Mouse (Mus musculus): ENCODE results near the gene Tspan4. TPM values are rescaled to one million over a fixed set of nuclear protein-coding genes. Genes with fewer than 3 reads are reported as not detected.
A peak's percentile ranks its signal among the peaks of the same experiment; 100 is the strongest.

Tspan4 gene
- polyA plus RNA-seq, 1 experiment from 2014 or later, result 67.9 TPM

GRCm38 (mm10) chr7:141455610-141456314, 19.3 kb upstream of the Tspan4 start:
- Histone ChIP-seq H3K27ac (replicated peaks) (peak overlapping the region; percentile 51), H3K27me3 (peaks cover 22% of the 10 kb centered on the region), H3K9ac (peak overlapping the region; percentile 54), H3K4me2 (replicated peaks) (peak overlapping the region; percentile 98), H3K9me3 (replicated peaks) (no peaks in the 10 kb centered on the region), H3K4me3 (replicated peaks) (peak overlapping the region; percentile 67), H3K36me3 (peaks cover 23% of the 10 kb centered on the region), H3K4me1 (peaks cover 17% of the 10 kb centered on the region)
- WGBS, result 4% methylated on average over 23 of the region's 23 CpGs
- no peak for ATAC-seq (ENCODE audit: insufficient number of reproducible peaks, low FRiP score, low TSS enrichment, low read depth)

GRCm38 (mm10) chr7:141456739-141457138, 18.3 kb upstream of the Tspan4 start:
- no peak for ATAC-seq (ENCODE audit: insufficient number of reproducible peaks, low FRiP score, low TSS enrichment, low read depth)
- H3K9me3 ChIP-seq (replicated peaks), result no peaks in the 10 kb centered on the region
- no peak overlapping the region for H3K4me3 ChIP-seq (replicated peaks)
- no peak overlapping the region for H3K9ac ChIP-seq
- H3K4me1 ChIP-seq, result peaks cover 21% of the 10 kb centered on the region
- no peak overlapping the region for H3K4me2 ChIP-seq (replicated peaks)
- H3K36me3 ChIP-seq, result peaks cover 13% of the 10 kb centered on the region
- peaks cover 31% of the 10 kb centered on the region for H3K27me3 ChIP-seq
- 85% methylated on average over 6 of the region's 6 CpGs for WGBS
- H3K27ac ChIP-seq (replicated peaks), result no peak overlapping the region

GRCm38 (mm10) chr7:141457236-141457635, 17.8 kb upstream of the Tspan4 start:
- Histone ChIP-seq H3K4me2 (replicated peaks) (no peak overlapping the region), H3K27me3 (peaks cover 36% of the 10 kb centered on the region), H3K4me1 (peaks cover 25% of the 10 kb centered on the region), H3K9me3 (replicated peaks) (no peaks in the 10 kb centered on the region), H3K27ac (replicated peaks) (no peak overlapping the region), H3K9ac (no peak overlapping the region), H3K36me3 (peaks cover 8% of the 10 kb centered on the region), H3K4me3 (replicated peaks) (no peak overlapping the region)
- WGBS, result 89% methylated on average over 14 of the region's 14 CpGs
- no peak for ATAC-seq (ENCODE audit: insufficient number of reproducible peaks, low FRiP score, low TSS enrichment, low read depth)

GRCm38 (mm10) chr7:141457986-141458660, 16.9 kb upstream of the Tspan4 start:
- no peaks in the 10 kb centered on the region for H3K9me3 ChIP-seq (replicated peaks)
- H3K36me3 ChIP-seq, result 0 out of 2 replicates have a peak, but pooled peaks cover 7% of the 10 kb centered on the region
- H3K4me1 ChIP-seq, result peaks cover 25% of the 10 kb centered on the region
- H3K9ac ChIP-seq, result no peak overlapping the region
- ATAC-seq (ENCODE audit: insufficient number of reproducible peaks, low FRiP score, low TSS enrichment, low read depth), result no peak
- H3K4me3 ChIP-seq (replicated peaks), result no peak overlapping the region
- no peak overlapping the region for H3K4me2 ChIP-seq (replicated peaks)
- no peak overlapping the region for H3K27ac ChIP-seq (replicated peaks)
- WGBS, result 71% methylated on average over 15 of the region's 15 CpGs
- peaks cover 44% of the 10 kb centered on the region for H3K27me3 ChIP-seq

- H3K9me3 ChIP-seq (replicated peaks), result no peaks in the 10 kb centered on the region
- H3K4me1 ChIP-seq, result peaks cover 25% of the 10 kb centered on the region
- H3K36me3 ChIP-seq, result 0 out of 2 replicates have a peak, but pooled peaks cover 7% of the 10 kb centered on the region
- WGBS, result 89% methylated on average over 11 of the region's 11 CpGs
- H3K9ac ChIP-seq, result no peak overlapping the region
- H3K4me3 ChIP-seq (replicated peaks), result no peak overlapping the region
- H3K27ac ChIP-seq (replicated peaks), result no peak overlapping the region
- H3K27me3 ChIP-seq, result peaks cover 49% of the 10 kb centered on the region
- H3K4me2 ChIP-seq (replicated peaks), result no peak overlapping the region
- ATAC-seq (ENCODE audit: insufficient number of reproducible peaks, low FRiP score, low TSS enrichment, low read depth), result no peak
Measured at GRCm38 (mm10) chr7:141458661-141459060, 16.4 kb upstream of the Tspan4 start.

GRCm38 (mm10) chr7:141459301-141459711, 15.7 kb upstream of the Tspan4 start:
- WGBS, result 87% methylated on average over 17 of the region's 17 CpGs
- Histone ChIP-seq H3K9me3 (replicated peaks) (no peaks in the 10 kb centered on the region), H3K4me2 (replicated peaks) (no peak overlapping the region)

GRCm38 (mm10) chr7:141460001-141460390, 15.0 kb upstream of the Tspan4 start:
- Histone ChIP-seq H3K27ac (replicated peaks) (no peak overlapping the region), H3K9ac (no peak overlapping the region), H3K27me3 (peaks cover 62% of the 10 kb centered on the region), H3K9me3 (replicated peaks) (no peaks in the 10 kb centered on the region), H3K4me1 (peaks cover 28% of the 10 kb centered on the region), H3K4me2 (replicated peaks) (no peak overlapping the region), H3K36me3 (0 out of 2 replicates have a peak, but pooled peaks cover 7% of the 10 kb centered on the region), H3K4me3 (replicated peaks) (no peak overlapping the region)
- WGBS, result 64% methylated on average over 5 of the region's 5 CpGs
- ATAC-seq (ENCODE audit: insufficient number of reproducible peaks, low FRiP score, low TSS enrichment, low read depth), result no peak

More at GRCm38 (mm10) chr7:141459301-141459711, 15.7 kb upstream of the Tspan4 start:
- H3K9ac ChIP-seq, result no peak overlapping the region
- ATAC-seq (ENCODE audit: insufficient number of reproducible peaks, low FRiP score, low TSS enrichment, low read depth), result no peak
- H3K27me3 ChIP-seq, result peaks cover 56% of the 10 kb centered on the region
- no peak overlapping the region for H3K4me3 ChIP-seq (replicated peaks)
- H3K36me3 ChIP-seq, result 0 out of 2 replicates have a peak, but pooled peaks cover 7% of the 10 kb centered on the region
- H3K27ac ChIP-seq (replicated peaks), result no peak overlapping the region
- H3K4me1 ChIP-seq, result peaks cover 26% of the 10 kb centered on the region

- WGBS, result 54% methylated on average over 15 of the region's 15 CpGs
- no peaks in the 10 kb centered on the region for H3K9me3 ChIP-seq (replicated peaks)
- peak within 1 kb of the TSS; percentile 64 for H3K4me2 ChIP-seq (replicated peaks)
- H3K36me3 ChIP-seq, result 0 out of 2 replicates have a peak, but pooled peaks cover 7% of the 10 kb centered on the region
- peaks cover 31% of the 10 kb centered on the region for H3K4me1 ChIP-seq
- H3K9ac ChIP-seq, result 0 out of 2 replicates have a peak within 1 kb of the TSS, but pooled peaks have one; percentile 26
- peaks cover 67% of the 10 kb centered on the region for H3K27me3 ChIP-seq
- no peak within 1 kb of the TSS for H3K27ac ChIP-seq (replicated peaks)
- no peak for ATAC-seq (ENCODE audit: insufficient number of reproducible peaks, low FRiP score, low TSS enrichment, low read depth)
- H3K4me3 ChIP-seq (replicated peaks), result peak within 1 kb of the TSS; percentile 39
Measured at GRCm38 (mm10) chr7:141460391-141461113, 14.5 kb upstream of the Tspan4 start, which contains the start of gene Cracr2b. Gene Cracr2b, plus strand, starts transcription at chr7:141461094.

- H3K9me3 ChIP-seq (replicated peaks), result no peaks in the 10 kb centered on the region
- no peak for ATAC-seq (ENCODE audit: insufficient number of reproducible peaks, low FRiP score, low TSS enrichment, low read depth)
- 2% methylated on average over 59 of the region's 59 CpGs for WGBS
Measured at GRCm38 (mm10) chr7:141461521-141462332, 13.3 kb upstream of the Tspan4 start.

GRCm38 (mm10) chr7:141462333-141462821, 12.7 kb upstream of the Tspan4 start:
- ATAC-seq (ENCODE audit: insufficient number of reproducible peaks, low FRiP score, low TSS enrichment, low read depth), result no peak
- H3K4me3 ChIP-seq (replicated peaks), result peak overlapping the region; percentile 39; the same call in 1 of the 2 replicates
- peaks cover 36% of the 10 kb centered on the region for H3K4me1 ChIP-seq

More at GRCm38 (mm10) chr7:141461521-141462332, 13.3 kb upstream of the Tspan4 start:
- Histone ChIP-seq H3K4me1 (peaks cover 30% of the 10 kb centered on the region), H3K36me3 (0 out of 2 replicates have a peak, but pooled peaks cover 7% of the 10 kb centered on the region), H3K9ac (0 out of 2 replicates have a peak overlapping the region, but pooled peaks have one; percentile 26), H3K27ac (replicated peaks) (no peak overlapping the region), H3K27me3 (peaks cover 74% of the 10 kb centered on the region), H3K4me2 (replicated peaks) (peak overlapping the region; percentile 64), H3K4me3 (replicated peaks) (peak overlapping the region; percentile 39)

More at GRCm38 (mm10) chr7:141462333-141462821, 12.7 kb upstream of the Tspan4 start:
- H3K4me2 ChIP-seq (replicated peaks), result peak overlapping the region; percentile 64
- H3K9ac ChIP-seq, result no peak overlapping the region
- WGBS, result 5% methylated on average over 5 of the region's 5 CpGs
- 0 out of 2 replicates have a peak, but pooled peaks cover 7% of the 10 kb centered on the region for H3K36me3 ChIP-seq
- peaks cover 74% of the 10 kb centered on the region for H3K27me3 ChIP-seq
- H3K27ac ChIP-seq (replicated peaks), result no peak overlapping the region
- H3K9me3 ChIP-seq (replicated peaks), result no peaks in the 10 kb centered on the region

Data from embryonic facial prominence, embryonic 15.5 days (tissue).